Mouse (Mus musculus): ENCODE results near the gene Cpa4. TPM values are rescaled to one million over a fixed set of nuclear protein-coding genes. Genes with fewer than 3 reads are reported as not detected.

The Cpa4 gene
- polyA plus RNA-seq, 1 experiment from 2014 or later = 2.5 TPM

DNA sequence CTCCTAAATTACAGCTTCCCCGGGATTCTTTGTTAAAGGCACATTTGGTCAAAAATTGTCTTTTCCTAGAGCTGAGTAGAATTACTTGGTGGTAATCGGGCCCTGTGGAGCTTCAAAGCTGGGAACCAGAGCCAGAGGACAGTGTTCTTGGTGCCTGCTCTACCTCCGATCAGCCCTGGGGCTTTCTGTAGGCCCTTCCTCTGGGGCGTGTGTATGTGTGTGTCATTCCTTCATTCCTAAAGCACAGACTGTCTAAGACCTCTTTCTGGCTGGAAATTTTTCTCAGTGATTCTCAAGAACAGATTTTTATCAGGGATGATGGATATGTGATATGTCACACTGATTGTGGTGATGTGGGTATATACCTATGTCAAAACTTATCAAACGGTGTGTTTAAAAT, 29.4 kb upstream of the Cpa4 start:
- ATAC-seq (ENCODE audit: insufficient number of reproducible peaks, insufficient read depth, low FRiP score, low read depth) = no peak

GRCm38 (mm10) chr6:30541009-30541799, 27.0 kb upstream of the Cpa4 start, which contains the start of gene Cpa2:
Gene Cpa2, plus strand, starts transcription at chr6:30541582.
- Histone ChIP-seq H3K9me3 (ENCODE audit: control insufficient read depth, low read length) (no peaks in the 10 kb centered on the region), H3K27me3 (ENCODE audit: control insufficient read depth, insufficient read depth, low read length) (no peaks in the 10 kb centered on the region), H3K4me1 (ENCODE audit: control insufficient read depth in 2 of 2, insufficient read depth in 2 of 2, low read length in 2 of 2) (peaks cover 20 to 47% of the 10 kb centered on the region in 2 experiments), H3K27ac (replicated peaks in 1 of 2; ENCODE audit: control insufficient read depth in 1 of 2, insufficient read depth in 1 of 2, low read depth in 2 of 2, low read length in 2 of 2) (peak within 1 kb of the TSS; percentile 15 to 67), H3K4me3 (ENCODE audit: control insufficient read depth in 1 of 2, insufficient read depth in 1 of 2, low read depth in 1 of 2, low read length in 2 of 2) (no peak within 1 kb of the TSS), H3K9ac (ENCODE audit: low read length) (0 out of 2 replicates have a peak within 1 kb of the TSS, but pooled peaks have one; percentile 21), H3K4me2 (ENCODE audit: low read length) (no peak within 1 kb of the TSS), H3K36me3 (ENCODE audit: control insufficient read depth, insufficient read depth, low read length) (no peaks in the 10 kb centered on the region)
- 69% methylated on average over 11 of the region's 11 CpGs for WGBS
- no peak for ATAC-seq (ENCODE audit: insufficient number of reproducible peaks, insufficient read depth, low FRiP score, low read depth)

More for the DNA sequence above, 29.4 kb upstream of the Cpa4 start:
- WGBS = 73% methylated on average over 5 of the region's 5 CpGs
- no peak overlapping the region for H3K4me3 ChIP-seq (ENCODE audit: control insufficient read depth in 1 of 2, insufficient read depth in 1 of 2, low read depth in 1 of 2, low read length in 2 of 2)
- peaks cover 10 to 25% of the 10 kb centered on the region in 2 experiments for H3K4me1 ChIP-seq (ENCODE audit: control insufficient read depth in 2 of 2, insufficient read depth in 2 of 2, low read length in 2 of 2)
- H3K27me3 ChIP-seq (ENCODE audit: control insufficient read depth, insufficient read depth, low read length) = no peaks in the 10 kb centered on the region
- no peak overlapping the region for H3K9ac ChIP-seq (ENCODE audit: low read length)
- H3K9me3 ChIP-seq (ENCODE audit: control insufficient read depth, low read length) = no peaks in the 10 kb centered on the region
- H3K4me2 ChIP-seq (ENCODE audit: low read length) = no peak overlapping the region
- no peak overlapping the region for H3K27ac ChIP-seq (replicated peaks in 1 of 2; ENCODE audit: control insufficient read depth in 1 of 2, insufficient read depth in 1 of 2, low read depth in 2 of 2, low read length in 2 of 2)
- no peaks in the 10 kb centered on the region for H3K36me3 ChIP-seq (ENCODE audit: control insufficient read depth, insufficient read depth, low read length)

GRCm38 (mm10) chr6:30542277-30542676, 25.9 kb upstream of the Cpa4 start:
- H3K27ac ChIP-seq (replicated peaks in 1 of 2; ENCODE audit: control insufficient read depth in 1 of 2, insufficient read depth in 1 of 2, low read depth in 2 of 2, low read length in 2 of 2) = peak overlapping the region; percentile 15 to 67

DNA sequence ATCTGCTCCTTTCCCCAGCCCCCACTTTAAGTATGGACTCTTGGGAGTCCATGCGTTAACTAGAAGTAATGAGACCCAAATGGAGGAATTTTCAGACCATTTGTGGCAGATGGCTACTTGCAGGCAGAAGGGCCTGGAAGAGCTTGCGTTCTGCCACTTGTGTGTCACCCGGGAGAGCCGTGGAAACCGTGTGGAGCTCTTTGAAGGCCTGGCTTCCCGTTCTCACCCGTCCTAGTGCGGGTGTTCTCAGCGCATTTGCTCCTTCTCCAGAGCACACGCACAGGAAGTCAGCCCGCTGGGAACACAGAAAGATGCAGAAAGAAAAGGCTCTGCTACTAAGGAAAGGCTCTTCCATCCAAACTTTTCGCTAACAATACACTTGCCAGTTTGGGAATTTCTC, 25.1 kb upstream of the Cpa4 start:
- no peak for ATAC-seq (ENCODE audit: insufficient number of reproducible peaks, insufficient read depth, low FRiP score, low read depth)
- no peak overlapping the region for H3K4me3 ChIP-seq (ENCODE audit: control insufficient read depth in 1 of 2, insufficient read depth in 1 of 2, low read depth in 1 of 2, low read length in 2 of 2)
- H3K36me3 ChIP-seq (ENCODE audit: control insufficient read depth, insufficient read depth, low read length) = no peaks in the 10 kb centered on the region
- 37% methylated on average over 12 of the region's 12 CpGs for WGBS
- peak overlapping the region in 1 of 2 experiments; percentile 67; a peak in 1 of 4 replicates for H3K27ac ChIP-seq (replicated peaks in 1 of 2; ENCODE audit: control insufficient read depth in 1 of 2, insufficient read depth in 1 of 2, low read depth in 2 of 2, low read length in 2 of 2)
- H3K4me2 ChIP-seq (ENCODE audit: low read length) = no peak overlapping the region
- no peaks in the 10 kb centered on the region for H3K9me3 ChIP-seq (ENCODE audit: control insufficient read depth, low read length)
- peaks cover 33 to 65% of the 10 kb centered on the region in 2 experiments for H3K4me1 ChIP-seq (ENCODE audit: control insufficient read depth in 2 of 2, insufficient read depth in 2 of 2, low read length in 2 of 2)
- H3K9ac ChIP-seq (ENCODE audit: low read length) = no peak overlapping the region
- H3K27me3 ChIP-seq (ENCODE audit: control insufficient read depth, insufficient read depth, low read length) = no peaks in the 10 kb centered on the region

More at GRCm38 (mm10) chr6:30542277-30542676, 25.9 kb upstream of the Cpa4 start:
- Histone ChIP-seq H3K4me3 (ENCODE audit: control insufficient read depth in 1 of 2, insufficient read depth in 1 of 2, low read depth in 1 of 2, low read length in 2 of 2) (no peak overlapping the region), H3K4me1 (ENCODE audit: control insufficient read depth in 2 of 2, insufficient read depth in 2 of 2, low read length in 2 of 2) (peaks cover 28 to 57% of the 10 kb centered on the region in 2 experiments), H3K9me3 (ENCODE audit: control insufficient read depth, low read length) (no peaks in the 10 kb centered on the region), H3K27me3 (ENCODE audit: control insufficient read depth, insufficient read depth, low read length) (no peaks in the 10 kb centered on the region), H3K4me2 (ENCODE audit: low read length) (no peak overlapping the region), H3K36me3 (ENCODE audit: control insufficient read depth, insufficient read depth, low read length) (no peaks in the 10 kb centered on the region), H3K9ac (ENCODE audit: low read length) (0 out of 2 replicates have a peak overlapping the region, but pooled peaks have one; percentile 21)
- WGBS = 17% methylated on average over 6 of the region's 6 CpGs
- no peak for ATAC-seq (ENCODE audit: insufficient number of reproducible peaks, insufficient read depth, low FRiP score, low read depth)

- peaks cover 33 to 66% of the 10 kb centered on the region in 2 experiments for H3K4me1 ChIP-seq (ENCODE audit: control insufficient read depth in 2 of 2, insufficient read depth in 2 of 2, low read length in 2 of 2)
Observed at GRCm38 (mm10) chr6:30543851-30544250, 24.3 kb upstream of the Cpa4 start.

DNA sequence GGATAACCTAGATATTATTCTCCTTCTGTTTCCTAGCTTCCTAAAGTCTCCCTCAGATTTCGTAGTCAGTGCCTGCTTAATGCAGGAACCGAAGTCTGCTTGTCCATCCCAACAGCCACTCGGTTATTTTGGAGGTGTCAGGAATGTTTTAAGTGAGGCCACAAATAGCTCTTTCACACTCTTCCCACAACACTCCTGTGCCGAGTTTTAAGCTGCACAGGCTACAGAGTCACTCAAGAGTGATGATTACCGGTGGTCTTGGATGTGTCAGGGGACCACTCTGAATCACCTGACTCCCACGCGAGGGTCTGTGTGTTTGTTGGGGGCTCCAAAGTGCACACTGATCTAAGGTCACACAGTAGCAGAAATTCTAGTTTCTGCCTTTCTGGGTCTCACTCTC, 22.5 kb upstream of the Cpa4 start:
- 18% methylated on average over 7 of the region's 7 CpGs for WGBS
- Histone ChIP-seq H3K36me3 (ENCODE audit: control insufficient read depth, insufficient read depth, low read length) (no peaks in the 10 kb centered on the region), H3K27me3 (ENCODE audit: control insufficient read depth, insufficient read depth, low read length) (no peaks in the 10 kb centered on the region), H3K4me2 (ENCODE audit: low read length) (peak overlapping the region; percentile 41), H3K27ac (replicated peaks in 1 of 2; ENCODE audit: control insufficient read depth in 1 of 2, insufficient read depth in 1 of 2, low read depth in 2 of 2, low read length in 2 of 2) (peak overlapping the region; percentile 85 to 90), H3K9ac (ENCODE audit: low read length) (peak overlapping the region; percentile 27; the same call in 1 of the 2 replicates), H3K4me3 (ENCODE audit: control insufficient read depth in 1 of 2, insufficient read depth in 1 of 2, low read depth in 1 of 2, low read length in 2 of 2) (no peak overlapping the region), H3K4me1 (ENCODE audit: control insufficient read depth in 2 of 2, insufficient read depth in 2 of 2, low read length in 2 of 2) (peaks cover 41 to 73% of the 10 kb centered on the region in 2 experiments), H3K9me3 (ENCODE audit: control insufficient read depth, low read length) (no peaks in the 10 kb centered on the region)
- peak; percentile 81 for ATAC-seq (ENCODE audit: insufficient number of reproducible peaks, insufficient read depth, low FRiP score, low read depth)

More at GRCm38 (mm10) chr6:30543851-30544250, 24.3 kb upstream of the Cpa4 start:
- Histone ChIP-seq H3K4me2 (ENCODE audit: low read length) (no peak overlapping the region), H3K4me3 (ENCODE audit: control insufficient read depth in 1 of 2, insufficient read depth in 1 of 2, low read depth in 1 of 2, low read length in 2 of 2) (no peak overlapping the region), H3K27me3 (ENCODE audit: control insufficient read depth, insufficient read depth, low read length) (no peaks in the 10 kb centered on the region), H3K36me3 (ENCODE audit: control insufficient read depth, insufficient read depth, low read length) (no peaks in the 10 kb centered on the region), H3K9ac (ENCODE audit: low read length) (no peak overlapping the region), H3K27ac (replicated peaks in 1 of 2; ENCODE audit: control insufficient read depth in 1 of 2, insufficient read depth in 1 of 2, low read depth in 2 of 2, low read length in 2 of 2) (peak overlapping the region in 1 of 2 experiments; percentile 90; a peak in 1 of 4 replicates), H3K9me3 (ENCODE audit: control insufficient read depth, low read length) (no peaks in the 10 kb centered on the region)
- 58% methylated on average over 8 of the region's 8 CpGs for WGBS
- no peak for ATAC-seq (ENCODE audit: insufficient number of reproducible peaks, insufficient read depth, low FRiP score, low read depth)

DNA sequence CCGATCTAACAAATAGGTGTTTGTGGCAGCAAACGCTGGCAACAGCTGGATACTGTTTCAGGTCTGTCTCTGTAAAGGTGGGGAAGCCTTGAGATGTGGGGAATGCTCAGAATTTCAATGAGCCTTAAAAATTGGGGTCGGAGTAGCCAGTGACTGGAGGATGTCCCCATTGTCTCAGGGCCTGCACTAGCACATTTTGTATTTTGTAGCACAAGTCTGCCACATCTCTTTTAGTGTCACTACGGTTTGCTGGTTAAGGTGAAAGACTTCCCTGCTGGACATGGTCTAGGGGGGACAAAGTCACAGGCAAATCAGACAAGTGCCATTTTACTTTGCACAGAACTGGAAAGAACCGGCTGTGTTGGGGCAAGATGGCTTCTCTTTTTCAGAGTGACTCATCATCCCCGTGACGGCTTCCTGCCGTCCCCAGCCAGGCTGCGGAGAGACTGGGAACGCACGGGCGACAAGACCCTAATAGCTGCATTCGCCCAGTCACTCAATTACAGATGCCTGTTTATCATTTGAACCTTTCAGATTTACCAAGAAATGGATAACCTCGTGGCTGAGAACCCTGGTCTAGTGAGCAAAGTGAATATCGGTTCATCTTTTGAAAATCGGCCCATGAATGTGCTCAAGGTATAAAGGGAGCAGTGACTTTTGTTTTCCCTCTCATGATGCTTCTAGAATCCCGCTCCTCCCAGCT, 21.4 kb upstream of the Cpa4 start:
- H3K36me3 ChIP-seq (ENCODE audit: control insufficient read depth, insufficient read depth, low read length) = no peaks in the 10 kb centered on the region
- H3K4me1 ChIP-seq (ENCODE audit: control insufficient read depth in 2 of 2, insufficient read depth in 2 of 2, low read length in 2 of 2) = peaks cover 41 to 67% of the 10 kb centered on the region in 2 experiments
- H3K27me3 ChIP-seq (ENCODE audit: control insufficient read depth, insufficient read depth, low read length) = no peaks in the 10 kb centered on the region
- ATAC-seq (ENCODE audit: insufficient number of reproducible peaks, insufficient read depth, low FRiP score, low read depth) = no peak
- H3K4me3 ChIP-seq (ENCODE audit: control insufficient read depth in 1 of 2, insufficient read depth in 1 of 2, low read depth in 1 of 2, low read length in 2 of 2) = peak overlapping the region in 1 of 2 experiments; percentile 22; a peak in 2 of 4 replicates
- H3K4me2 ChIP-seq (ENCODE audit: low read length) = peak overlapping the region; percentile 62
- H3K27ac ChIP-seq (replicated peaks in 1 of 2; ENCODE audit: control insufficient read depth in 1 of 2, insufficient read depth in 1 of 2, low read depth in 2 of 2, low read length in 2 of 2) = peak overlapping the region; percentile 80 to 90
- 16% methylated on average over 17 of the region's 17 CpGs for WGBS
- H3K9ac ChIP-seq (ENCODE audit: low read length) = peak overlapping the region; percentile 59
- H3K9me3 ChIP-seq (ENCODE audit: control insufficient read depth, low read length) = no peaks in the 10 kb centered on the region
